Mouse (Mus musculus) right cerebral cortex, postnatal 4 days (tissue): ENCODE data around the gene Loxl4.

Source experiments
- DNase-seq: peaks from one replicate; pipeline ENCODE4 v3.0.0-alpha.2; 2022

Loxl4 gene

DNA sequence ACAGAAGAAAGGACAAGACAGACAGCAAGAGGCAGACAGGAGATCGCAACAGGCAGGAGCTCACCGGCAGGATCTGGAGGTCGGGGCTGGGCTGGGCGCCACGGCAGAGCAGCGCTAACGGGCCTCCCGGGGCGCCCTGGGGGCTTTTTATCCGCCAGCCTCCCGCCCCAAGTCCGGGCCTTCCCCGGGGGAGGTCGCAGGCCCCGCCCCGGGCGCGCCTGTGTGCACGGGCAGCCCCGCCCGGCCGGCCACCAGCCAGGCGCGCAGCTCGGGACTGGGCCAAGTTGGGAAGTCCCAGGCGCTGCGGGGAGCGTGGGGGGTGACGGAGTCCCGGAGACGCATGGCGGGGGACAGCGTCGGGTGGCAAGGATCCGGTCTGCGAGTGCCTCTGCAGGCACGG, at the start of gene Loxl4:
TSS of gene Loxl4 (minus strand) at position 160 of the 400 bp plus-strand sequence.
- DNase-seq: no peak

DNA sequence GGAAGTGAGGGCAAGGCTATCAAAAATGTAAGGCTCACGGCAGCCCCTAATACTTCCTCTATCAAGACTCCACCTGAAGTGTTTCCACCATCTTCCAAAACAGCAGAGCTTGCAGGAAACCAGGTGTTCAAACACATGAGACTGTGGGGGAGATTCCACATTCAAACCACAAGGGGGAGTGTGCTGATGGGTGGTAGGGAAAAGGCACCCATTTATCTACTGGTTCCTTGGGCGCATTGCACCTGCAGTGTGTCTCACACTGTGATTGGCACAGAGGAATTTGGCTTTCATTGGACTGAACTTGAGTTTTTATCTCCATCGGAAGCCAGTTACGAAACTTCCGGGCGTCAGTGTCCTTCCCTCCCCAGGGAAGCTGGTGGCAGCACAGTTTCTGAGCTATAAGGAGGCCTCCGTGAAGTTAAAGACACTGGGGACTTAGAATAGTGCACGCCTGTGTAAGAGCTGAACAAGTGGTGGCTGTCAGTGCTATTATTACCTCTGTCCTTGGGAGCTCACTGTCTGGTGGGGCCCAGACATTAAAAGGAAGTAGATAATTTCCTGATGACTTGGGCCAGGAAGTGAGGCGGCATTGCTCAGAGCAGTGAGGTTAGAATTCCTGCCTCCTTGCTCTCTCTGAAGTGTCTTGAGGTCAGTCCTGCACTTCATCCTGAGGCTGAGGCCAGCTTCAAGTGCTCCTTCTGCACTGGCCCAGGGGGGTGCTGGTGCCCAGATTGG, 49.0 kb upstream of the Loxl4 start:
- no peak for DNase-seq

DNA sequence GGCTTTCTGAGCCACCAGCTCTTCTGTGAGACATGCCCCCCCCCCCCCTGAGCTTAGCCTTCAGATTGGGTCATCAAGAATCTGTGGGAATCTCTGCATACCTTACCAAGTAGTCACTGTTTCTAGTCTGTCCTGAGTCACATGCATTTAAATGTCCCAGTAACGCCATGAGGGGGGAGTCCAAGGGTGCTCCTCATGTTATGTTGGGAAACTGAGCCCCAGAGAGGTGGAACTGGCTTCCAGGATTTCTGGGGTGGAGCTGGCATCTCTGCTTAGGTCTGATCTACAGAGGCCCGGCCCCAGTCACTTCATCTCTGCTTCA, 47.6 kb upstream of the Loxl4 start:
- no peak for DNase-seq

DNA sequence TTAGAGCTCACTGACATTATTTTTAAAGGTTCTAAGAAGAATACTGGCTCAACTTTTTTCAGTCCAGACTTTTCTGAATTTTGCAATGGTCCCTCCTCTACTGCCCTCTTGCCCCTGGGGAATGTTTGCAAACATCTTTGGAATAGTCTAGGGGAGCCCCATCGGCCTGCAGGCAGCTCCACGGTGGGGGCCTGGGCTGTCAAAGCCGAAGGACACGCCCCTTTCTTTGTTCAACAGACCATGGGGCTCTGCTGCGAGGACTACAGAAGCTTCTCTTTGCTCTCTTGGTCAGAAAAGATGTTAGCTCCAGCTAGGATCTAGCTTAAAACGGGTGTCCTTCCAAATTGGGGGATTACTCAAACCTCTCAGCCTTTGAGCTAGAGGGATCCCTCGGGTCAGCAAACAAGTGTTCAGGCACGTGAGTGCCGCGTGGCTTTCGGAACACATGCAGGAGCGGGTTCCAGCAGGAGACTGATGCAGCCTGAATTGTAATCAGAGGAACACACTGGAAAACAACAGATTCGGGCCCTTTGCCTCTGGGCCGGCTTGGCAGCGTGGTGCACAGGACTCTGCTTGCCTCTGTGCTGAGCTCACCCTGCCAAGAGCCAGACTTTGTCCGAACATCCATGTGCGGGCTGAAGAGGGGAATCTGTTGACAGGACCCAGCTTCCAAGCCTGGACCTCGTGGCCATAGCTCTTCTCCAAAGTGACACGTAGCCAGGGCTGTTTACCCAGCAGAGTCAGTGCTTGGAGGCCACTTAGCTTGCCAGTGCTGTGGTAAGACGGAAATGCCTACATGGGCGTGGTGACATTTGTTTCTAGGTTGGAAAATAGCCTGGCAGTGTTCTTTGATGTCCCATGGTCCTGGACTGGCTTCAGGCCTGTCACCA, 47.0 kb upstream of the Loxl4 start:
- peak; percentile 49 for DNase-seq

DNA sequence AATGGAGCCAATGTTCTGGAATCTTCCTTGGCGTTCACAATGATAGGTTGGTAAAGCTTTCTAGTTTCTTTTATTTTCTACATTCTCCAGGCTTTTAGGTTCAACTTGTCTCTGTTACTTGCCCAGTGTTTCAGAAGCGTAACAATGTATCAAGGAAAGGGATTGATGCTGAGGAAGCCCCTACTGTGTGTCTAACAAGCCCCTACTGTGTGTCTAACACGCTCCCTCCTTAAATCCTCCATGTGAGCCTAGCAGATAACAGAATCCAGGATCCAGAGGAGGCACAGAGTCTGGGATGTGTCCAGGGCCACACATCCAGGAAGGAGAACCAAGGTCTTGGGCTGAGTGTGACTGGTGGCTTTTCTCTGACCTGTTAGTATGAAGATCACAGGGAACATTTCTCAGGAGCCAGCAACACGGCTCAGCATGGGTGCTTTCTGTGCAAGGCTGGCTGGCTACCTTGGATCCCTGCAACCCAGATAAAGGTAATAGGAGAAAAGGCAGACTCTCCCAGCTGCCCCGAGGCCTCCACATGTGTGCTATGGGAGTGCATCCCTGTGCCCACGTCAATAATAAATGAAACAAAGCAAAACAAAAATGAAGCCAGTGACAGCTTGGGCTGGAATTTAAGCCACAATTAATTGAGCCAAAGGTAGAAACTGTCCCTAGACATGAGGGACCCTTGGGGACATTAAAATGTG, 46.0 kb upstream of the Loxl4 start:
- DNase-seq: no peak

DNA sequence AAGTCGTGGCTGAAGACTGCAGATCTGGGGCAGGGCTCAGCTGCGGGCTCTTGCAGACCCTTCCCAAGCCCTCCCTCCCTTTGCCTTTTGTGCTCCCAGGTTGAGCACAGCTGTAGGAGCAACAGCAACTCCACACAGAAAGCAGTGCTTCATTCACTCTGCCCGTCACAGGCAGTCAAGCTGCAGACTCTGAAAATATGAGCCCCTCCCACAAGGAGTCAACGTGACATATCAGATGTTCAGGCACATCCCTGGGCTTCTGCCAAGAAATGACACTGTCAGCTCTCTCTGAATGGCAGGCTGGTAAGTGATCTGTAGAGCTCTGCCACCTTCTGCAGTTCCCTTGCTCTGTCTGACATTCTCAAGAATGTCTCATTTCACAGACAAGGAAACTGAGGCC, 45.2 kb upstream of the Loxl4 start:
- DNase-seq: no peak

DNA sequence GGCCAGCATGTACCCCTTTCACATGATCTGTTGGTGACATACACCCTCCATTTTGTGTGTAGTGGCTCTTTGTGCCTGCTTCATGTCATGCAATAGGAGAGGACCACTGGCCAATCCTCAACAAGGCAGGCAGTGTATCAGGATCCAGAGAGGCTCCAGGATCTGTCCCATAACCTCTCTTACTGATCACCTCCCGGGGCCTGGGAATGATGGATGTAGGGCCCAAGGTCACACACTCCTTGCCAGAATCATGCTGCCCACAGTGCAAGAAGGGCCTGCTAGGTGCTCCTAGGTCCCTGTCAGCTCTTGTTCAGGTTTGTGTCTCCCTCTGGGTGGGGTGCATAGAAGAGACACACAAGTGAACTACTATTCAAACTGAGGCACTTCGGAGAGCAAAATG, 44.7 kb upstream of the Loxl4 start:
- no peak for DNase-seq

DNA sequence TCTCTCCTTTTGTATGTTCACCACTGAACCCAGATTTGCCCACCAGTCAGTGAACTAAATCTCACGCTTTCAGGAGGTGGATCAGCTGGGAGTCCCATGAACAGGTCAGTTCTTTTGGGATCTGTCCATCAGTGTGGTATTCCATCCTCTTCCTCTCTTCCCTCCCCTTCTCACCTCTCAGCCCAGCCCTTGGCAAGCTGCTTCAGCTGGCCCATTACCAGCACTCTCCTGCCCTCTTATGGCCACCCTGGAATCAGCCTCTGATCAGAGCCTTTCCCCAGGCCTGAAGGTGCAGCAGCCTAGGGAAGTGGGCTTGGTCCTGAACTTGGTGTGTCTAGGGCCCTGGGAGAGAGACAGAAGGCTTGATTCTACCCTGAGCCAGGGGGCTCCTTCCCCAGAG, 42.4 kb upstream of the Loxl4 start:
- peak; percentile 53 for DNase-seq

DNA sequence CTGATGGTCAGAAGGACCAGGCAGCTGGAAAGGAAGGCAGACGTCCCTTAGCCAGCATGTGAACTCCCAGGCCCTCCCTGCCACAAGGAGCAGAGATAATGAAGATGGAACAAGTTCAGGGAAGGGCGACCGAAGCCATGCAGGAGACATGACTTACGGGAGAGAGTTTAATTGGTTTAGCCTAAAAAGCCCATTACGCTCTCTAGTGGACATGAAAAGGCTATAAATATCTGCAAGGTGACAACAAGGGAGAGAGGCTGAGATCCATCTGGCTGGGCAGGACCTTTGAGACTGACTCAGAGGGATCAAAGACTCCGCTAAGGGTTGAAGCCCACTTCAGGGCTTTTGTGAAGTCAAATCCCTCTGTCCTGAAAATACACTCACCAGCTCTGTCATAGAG, 40.5 kb upstream of the Loxl4 start:
- no peak for DNase-seq

DNA sequence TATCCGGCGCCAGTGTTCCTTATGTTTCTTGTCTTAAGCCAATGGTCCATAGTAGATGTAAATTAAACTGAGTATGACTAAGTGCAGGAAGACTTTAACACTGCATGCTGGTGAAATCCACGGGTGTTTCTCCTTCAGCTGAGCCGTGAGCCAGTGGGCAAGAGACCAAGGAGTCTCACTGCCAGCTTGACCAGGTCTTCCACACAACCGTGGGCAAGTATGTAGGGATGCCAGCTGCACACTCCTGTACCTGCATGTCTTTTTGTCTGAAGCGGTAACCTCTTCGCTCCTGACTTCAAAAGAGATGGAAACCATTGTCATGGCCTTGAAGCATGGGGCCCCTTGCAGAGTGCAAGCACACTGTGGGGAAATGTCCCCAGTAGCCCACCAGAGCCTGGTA, 39.8 kb upstream of the Loxl4 start:
- DNase-seq: no peak

DNA sequence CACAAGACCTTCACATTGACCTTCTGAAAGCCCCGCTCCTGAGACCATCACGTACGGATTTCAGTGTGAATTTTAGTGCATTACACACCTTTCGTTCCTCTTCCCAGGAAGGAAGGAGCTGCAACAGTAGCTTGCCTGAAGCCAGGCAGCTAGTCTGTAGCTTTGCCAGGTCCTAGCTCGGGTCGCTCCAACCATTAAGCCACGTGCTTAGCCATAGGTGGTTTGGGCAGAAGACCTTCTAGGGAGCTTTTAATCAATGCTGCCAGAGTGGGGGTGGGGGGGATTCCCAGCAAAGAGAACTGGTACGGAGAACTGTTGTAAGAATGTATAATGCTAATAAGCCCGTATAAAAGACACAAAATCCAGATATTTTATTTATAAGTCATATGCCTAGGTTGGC, 27.6 kb upstream of the Loxl4 start:
- no peak for DNase-seq

DNA sequence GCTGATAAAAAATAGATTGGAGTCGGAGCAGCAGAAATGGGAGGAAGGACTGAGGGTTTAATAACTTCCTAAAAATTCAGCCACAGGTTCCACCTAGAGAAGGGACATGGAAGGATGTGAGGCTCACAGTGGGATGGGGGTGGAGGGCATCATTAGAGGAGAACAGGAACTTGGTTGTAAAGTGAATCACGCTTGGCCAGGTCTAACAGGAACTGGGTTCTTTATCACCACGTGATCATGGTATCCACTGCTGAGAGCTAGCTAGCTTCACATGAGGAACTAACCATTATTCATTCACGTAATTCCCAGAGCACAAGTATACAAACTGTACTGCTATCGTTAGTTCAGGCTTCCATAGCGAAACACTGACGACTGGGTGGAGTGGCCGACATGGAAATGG, 26.9 kb upstream of the Loxl4 start:
- DNase-seq: no peak

DNA sequence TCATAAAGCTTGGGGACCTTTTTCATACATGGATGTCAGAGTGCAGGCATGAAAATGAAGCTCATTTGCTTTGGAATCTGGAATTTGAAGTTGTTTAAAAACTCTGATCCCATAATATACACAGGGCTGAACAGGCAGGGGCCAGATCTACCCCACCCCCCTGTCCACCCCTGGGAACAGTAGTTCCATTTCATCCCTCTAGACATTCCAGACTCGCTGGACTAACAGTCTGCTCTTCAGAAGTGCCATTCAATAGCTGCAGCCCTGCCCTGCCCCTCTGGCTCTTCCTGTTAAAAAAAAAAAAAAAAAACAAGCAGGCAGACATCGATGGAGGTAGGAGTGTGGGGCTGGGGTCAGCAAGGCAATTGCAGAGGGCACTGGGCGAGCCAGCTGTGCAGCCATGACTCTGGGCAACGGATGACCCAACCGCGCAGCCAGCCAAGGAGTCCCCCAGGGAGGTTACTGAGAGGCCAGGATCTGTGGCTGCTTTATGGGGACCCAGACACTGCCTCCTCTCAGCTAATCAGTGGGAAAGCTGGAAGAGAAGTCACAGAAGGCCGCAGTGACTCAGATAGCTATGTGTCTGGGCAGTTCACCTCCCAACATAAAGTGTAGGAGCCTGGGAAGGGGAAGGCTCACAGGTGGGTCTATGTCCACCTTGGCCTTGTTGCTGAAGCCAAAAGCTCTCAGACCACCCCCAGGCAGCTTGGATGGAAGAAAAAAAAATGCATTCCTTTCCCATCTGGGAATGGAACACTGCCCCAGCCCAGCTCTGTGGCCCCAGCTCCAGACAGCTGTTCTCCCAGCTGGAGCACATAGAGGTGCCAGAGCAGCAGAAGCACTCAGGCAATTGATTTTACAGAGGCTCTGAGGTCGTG, 26.2 kb upstream of the Loxl4 start:
- DNase-seq: peak; percentile 1

DNA sequence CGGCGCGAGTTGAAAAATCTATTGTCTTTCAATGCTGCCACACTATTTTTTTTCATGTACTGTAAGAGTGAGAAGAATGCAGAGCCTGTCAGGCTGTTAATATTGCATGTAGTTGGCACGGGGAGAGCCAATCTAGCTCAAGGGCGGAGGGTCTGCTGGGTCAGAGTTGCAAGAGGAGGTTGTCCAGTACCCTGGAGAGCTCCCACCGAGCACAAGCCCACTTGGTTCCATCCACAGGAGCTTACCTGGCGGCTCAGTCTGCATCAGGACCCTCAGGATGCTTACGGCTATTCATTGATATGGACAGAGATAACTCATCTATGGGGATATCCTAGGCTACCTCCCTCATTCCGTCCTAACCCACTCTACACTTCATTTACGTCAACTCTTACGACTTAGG, 24.0 kb upstream of the Loxl4 start:
- peak; percentile 1 for DNase-seq

DNA sequence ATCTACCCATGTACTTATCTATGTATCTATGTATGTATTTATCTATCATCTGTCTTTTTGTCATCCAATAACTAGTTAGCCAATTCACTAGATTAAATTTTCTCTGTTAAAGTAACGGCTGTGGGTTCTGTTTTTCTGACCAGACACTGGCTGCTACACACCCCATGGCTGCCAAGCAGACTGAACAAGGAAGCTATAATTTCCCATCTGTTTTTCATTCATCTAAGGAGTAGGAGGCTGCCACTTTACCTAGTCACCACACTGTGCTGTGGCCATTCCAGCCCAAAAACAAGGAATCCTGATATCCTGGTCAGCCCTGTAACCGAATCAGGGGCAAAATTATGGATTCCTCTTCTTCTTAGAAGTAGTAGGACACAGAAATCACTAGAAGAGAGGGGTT, 21.0 kb upstream of the Loxl4 start:
- no peak for DNase-seq

DNA sequence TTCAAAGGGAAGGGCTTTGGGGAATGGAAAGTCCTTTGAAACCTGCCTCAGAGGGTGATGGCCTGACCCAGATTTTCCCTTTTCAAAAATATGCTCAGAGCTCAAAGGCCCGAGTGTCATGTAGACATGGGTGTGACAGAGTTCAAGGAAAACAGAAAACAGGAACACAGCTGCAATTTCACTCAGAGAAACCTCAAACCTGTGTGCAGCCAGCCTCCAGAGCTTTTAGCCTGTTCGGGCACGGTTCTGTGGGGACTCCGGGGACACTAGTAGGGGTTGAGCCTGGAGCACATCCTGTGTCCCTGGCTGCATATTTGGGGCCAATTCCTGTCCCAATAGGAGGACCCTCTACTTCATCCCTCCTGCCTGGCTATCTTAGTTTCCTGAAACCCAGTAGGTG, 19.7 kb upstream of the Loxl4 start:
- peak; percentile 1 for DNase-seq

DNA sequence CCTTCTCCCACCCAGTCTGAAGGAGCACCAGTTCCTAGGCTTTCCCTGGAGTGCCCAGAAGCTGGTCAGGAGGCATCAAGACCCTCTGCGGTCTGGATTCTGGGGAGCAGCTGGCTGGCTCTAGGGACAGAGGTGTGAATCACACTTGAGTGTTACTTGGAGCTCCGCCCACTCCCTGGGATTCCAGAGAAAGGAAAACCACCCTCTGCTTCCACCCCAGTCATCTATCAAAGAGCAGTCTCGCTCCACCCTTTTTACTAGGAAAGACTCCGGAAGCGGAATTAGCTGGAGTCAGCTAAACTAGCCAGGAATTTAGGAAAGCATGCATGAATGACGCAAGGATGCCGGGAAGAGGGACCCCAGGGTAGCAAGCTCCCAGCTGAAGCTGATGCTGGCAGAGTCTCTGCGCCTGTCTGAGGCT, 18.9 kb upstream of the Loxl4 start:
- DNase-seq: peak; percentile 12

DNA sequence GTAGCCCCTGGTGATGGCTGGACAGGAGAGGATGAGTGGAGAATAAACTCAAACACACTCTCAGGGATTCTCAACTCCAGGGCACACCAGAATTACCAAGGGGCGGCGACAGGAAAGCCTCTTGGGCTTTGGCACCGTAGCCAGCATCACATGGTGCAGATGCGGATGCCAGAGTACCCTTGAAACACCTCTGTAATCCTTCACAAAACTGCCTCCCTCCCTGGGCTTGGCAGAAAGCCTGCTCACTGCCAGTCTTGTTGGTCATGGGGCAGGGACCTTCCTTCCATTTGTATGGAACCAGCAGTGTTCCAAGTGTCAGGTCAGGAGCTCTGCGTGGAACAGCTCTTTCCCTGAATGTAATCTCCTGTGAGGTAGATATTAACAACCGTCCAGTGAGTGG, 15.5 kb upstream of the Loxl4 start:
- peak; percentile 1 for DNase-seq

DNA sequence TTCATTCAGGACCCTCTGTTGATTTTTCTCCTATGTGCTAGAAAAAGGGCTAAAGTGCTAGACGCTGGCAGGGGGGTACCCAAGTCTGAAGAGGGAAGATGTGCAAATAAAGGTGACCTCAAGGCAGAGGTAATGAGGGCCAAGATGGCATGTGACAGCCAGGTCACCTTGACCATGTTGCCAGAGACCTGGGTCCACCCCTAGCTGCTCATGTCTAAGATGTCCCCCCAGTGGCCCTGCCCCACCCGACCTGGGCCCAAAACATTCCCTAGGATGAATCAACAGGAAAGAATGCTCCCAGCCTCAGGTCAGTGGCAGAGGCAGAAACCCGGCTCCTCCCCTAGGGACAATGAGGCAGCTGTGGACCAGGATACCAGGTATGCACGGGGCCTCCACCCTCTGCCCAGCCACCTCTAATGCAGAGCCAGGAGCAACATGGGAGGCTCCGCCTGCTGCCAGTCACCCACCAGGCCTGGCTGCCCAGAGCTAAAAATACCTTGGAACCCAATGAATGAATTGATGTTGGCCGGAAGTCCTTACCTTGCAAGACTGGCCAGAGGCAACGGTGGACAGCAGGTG, 1.1 kb upstream of the Loxl4 start:
- DNase-seq: no peak

DNA sequence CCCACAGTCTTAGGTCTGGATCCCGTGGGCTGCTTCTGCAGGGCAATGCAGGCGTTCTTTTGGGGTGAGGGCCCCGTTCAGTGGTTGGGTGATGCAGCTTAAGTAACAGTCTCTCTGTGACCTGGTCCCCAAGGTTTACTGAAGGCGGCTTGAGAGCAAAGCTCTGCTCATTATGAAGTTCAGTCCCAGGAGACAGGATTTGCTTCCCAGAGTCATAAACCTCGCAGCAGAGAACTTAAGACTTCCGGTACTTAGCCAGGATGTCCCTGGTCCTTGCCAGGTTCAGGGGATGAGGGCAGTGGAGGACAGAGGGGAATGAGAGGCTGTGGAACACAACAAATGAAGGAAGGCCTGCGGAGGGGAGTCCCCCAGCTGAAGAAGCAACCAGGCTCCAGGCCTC, 503 bp upstream of the Loxl4 start:
- no peak for DNase-seq

DNA sequence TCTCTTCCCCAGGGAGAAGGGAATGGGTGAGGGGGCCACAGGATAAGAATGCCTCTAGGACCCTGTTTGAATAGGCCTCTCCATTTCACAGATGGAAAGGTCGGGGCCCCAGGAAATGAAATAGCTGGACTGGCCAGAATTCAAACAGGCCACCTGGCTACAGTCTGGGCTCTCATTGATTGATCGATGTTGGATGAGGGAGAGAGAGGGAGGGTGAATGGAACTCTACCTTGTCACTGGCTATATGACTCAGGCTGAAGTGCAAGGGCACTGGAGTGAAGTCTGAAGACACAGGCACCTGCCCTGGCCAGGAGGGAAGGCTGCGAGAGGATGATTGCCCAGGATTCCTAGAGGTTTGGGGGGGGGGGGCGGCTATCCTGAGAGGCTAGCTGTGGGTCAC, 867 bp downstream of the Loxl4 start:
- no peak for DNase-seq

DNA sequence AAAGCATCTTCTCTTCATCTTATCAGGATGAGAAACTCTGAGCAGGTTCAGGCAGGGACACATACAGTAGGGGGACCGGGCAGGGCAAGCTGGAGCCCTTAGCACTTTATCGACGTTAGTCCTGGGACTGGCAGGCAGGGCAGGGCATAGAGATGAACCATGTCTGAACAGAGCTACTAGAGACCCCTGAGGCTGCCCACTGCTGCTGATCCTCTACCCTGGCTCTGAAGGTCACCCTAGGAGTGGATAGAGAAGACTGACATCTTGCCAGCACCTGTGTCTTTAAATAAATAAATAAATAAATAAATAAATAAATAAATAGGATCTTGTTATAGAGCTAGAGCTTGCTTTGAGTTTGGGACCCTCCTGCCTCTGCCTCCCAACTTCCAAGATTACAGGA, 2.9 kb downstream of the Loxl4 start:
- no peak for DNase-seq

DNA sequence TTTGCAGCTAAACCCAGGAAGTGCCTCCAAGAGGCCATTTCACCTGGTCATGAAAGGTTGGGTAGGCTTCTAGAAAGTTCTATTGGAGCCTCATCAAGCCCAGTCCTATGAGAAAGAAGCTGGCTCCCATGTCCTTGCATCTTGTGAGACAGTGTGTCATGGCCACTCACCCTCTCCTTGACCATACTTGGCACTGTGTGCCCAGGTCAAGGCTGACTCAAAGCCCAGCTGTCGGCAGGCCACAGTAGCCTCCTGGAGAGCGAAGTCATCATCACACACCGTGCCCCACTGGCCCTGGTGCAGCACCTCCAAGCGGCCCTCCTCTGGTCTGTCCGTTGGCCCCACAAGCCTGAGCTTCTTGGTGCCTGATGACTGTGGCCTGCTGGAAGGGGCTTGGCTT, 4.5 kb downstream of the Loxl4 start:
- DNase-seq: no peak
